Mouse (Mus musculus): ENCODE measurements at regions not wholly inside any gene's neighbourhood (a gene's known extent, or its start where the extent isn't known, plus 50 kb on each side); places are given as distances from the start of the nearest gene placed in this dataset.

DNA sequence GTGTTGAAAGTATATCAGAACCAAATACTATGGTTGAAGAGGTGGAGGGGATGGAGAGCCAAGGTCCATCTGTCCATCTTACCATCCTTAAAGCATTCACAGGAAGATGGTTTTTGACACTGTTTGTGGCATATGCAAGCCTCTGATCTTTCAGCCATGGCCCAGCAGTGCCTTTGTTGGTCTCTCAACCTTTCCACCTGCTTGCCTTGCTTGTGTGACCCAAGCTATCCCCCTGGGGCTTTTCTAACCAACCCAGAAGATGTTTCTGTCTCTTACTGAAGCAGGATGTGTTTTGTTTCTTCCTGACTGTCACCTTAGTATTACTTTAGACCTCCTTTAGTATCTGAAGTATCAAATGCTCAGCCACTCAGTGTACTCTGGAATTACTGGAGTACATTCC, 107.8 kb upstream of the Prdm1 start:
- no peak for TF ChIP-seq CTCF (IDR thresholded peaks at IDR 0.05; ENCODE audit: borderline replicate concordance, control insufficient read depth, extremely low read depth, insufficient read depth, low read length, poor library complexity)
- no peak for TF ChIP-seq POLR2A (IDR thresholded peaks at IDR 0.05; ENCODE audit: control insufficient read depth, extremely low read depth, insufficient read depth, low read length, poor library complexity)

Data from thymus, adult 2 months (tissue).